Mouse (Mus musculus) erythroblast, adult 5-6 weeks (primary cell): Measurements from ENCODE around the gene Gja10. TPM values are rescaled to one million over a fixed set of nuclear protein-coding genes. Genes with fewer than 3 reads are reported as not detected.

Experiments used
- ATAC-seq: replicated peaks from 2 replicates; pipeline ENCODE4 v1.8.0; 2016; ENCODE audit warnings: moderate number of reproducible peaks, mild to moderate bottlenecking, moderate TSS enrichment, inconsistent platforms; ENCODE audit not compliant: poor library complexity, low FRiP score, severe bottlenecking
- total RNA-seq, 2 experiments: library from RNA; stranded (forward) in 1 of 2; stranded (reverse) in 1 of 2; fragments of 150-400 nt in 1 of 2; fragments of 200-764, 138-1000 nt in 1 of 2; gene quantifications; 2 replicates each; pipeline versions ENCODE4 v1.2.3 to v1.2.4; 2015 to 2017; ENCODE audit warnings: low replicate concordance in 2 of 2

The Gja10 gene
- total RNA-seq (2015; ENCODE audit: low replicate concordance) (2.1 TPM in 1 of 2 replicates, not detected in the other), total RNA-seq (2017; ENCODE audit: low replicate concordance) (not detected in 2 replicates)

DNA sequence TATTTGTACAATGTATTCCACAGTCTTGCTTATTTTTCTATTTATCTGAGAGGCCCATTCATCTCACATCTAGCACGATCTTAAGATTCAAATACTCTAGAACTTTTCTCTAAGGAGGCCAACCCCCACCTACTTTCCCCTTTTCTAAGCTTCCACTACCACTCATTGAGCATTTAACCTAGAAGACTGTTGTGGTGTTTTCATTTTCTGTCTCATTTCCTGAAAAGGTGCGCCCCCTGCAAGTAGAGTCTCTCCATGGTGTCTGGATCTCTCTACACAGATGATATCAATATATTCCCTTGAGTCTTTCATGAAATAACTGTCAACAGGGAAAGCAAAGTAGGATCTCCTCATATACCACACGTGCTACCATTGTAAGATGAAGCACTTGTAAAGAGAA, at the start of gene Gja10:
Gene Gja10, minus strand, starts transcription at position 101 of the 400 bp plus-strand sequence.
- no peak for ATAC-seq

DNA sequence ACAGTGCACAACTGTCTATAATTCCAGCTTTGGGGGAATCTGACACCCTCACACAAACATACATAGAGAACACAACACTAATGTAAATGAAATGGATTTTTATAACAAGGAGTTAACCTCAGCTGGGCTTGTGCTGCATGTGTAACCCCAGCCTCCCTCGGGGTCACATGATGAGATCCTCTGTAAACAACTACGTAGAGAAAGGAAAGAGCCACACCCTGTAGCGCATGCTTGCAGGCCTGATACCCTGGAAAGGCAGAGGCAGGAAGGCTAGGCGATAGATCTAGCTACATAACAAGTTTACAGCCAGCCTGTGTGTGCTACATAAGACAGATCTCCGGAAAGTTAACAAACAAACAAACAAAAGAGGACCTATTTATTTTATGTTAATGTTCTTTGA, 49.1 kb upstream of the Gja10 start:
- ATAC-seq = peak; percentile 60

DNA sequence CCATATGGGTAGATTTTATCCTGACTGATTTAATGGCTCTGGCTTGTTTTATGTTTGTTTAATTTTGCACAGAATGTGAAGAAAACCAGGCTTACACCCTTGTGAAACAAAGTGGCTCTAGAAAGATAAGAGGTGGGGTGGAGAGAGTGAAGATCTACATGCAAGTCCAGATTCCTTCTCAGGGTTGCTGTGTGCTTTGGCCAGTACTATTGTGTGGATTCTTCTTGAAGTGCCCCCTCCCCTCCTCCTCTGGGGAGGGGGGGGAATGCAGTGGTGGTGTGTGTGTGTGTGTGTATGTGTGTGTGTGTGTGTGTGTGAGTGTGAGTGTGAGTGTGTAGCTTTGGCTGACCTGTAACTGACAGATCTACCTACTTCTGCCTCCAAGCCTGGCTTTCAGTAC, 19.1 kb upstream of the Gja10 start:
- no peak for ATAC-seq

DNA sequence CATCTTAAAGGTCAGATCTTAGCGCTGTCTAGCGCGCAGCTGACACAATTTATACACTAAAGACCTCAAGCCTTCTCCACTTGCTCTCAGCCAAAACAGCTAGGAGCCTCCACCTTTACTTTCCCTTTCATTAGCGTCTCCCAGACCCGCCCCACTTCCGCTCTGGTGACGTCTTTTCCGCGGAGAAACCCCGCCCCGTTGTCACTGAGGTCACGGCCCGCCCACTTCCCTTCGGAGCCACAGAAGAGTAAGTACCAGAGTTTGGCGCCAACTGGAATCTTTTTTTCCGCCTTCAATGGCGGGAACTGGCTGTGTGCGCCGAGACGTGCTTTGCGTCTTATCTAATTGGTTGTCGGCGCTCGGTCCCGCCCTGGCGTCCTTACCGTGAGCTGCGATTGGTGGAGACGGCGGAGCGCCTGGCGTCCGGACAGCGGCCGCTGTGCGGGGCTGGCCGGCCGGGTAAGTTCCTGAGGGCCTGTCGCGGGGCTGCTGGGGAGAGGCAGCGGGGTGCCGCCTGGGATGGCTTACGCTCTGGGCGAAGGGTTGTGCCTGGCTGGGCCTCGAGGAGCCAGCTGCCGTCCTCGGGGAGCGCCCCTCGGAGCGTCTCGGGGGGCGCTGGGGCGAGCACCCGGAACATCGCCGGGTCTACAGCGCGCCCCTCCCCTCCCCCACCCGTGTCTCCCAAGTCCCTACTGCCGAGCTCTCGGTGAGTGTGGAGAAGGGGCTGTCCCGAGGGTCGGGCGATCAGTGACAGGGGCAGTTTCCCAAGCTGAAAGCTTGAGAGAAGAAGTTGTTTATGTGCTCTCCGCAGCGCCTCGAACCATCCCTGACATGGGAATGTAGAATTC, 12.7 kb upstream of the Gja10 start, which contains the start of gene Casp8ap2:
Gene Casp8ap2, plus strand, starts transcription at position 418 of the 848 bp plus-strand sequence.
- peak; percentile 99 for ATAC-seq

DNA sequence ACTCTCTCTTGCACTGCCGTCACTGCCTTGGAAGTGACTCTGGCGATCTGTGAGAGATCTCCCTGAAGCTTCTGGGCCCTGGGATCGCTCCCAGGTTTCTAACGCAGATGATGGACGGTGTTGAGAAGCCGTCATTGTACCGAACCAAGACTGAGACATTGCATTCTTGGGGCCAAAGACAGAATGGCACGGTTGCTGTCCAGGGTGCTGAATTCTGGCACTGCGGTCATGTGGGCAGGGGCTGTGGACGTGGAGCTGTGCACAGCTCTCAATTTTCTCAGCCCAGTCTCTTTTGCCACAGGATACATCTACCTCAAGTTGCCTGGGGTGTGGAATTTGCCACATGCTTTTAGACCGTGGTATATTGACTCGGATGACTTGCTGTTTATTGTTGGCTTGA, 1.4 kb downstream of the Gja10 start:
- no peak for ATAC-seq

DNA sequence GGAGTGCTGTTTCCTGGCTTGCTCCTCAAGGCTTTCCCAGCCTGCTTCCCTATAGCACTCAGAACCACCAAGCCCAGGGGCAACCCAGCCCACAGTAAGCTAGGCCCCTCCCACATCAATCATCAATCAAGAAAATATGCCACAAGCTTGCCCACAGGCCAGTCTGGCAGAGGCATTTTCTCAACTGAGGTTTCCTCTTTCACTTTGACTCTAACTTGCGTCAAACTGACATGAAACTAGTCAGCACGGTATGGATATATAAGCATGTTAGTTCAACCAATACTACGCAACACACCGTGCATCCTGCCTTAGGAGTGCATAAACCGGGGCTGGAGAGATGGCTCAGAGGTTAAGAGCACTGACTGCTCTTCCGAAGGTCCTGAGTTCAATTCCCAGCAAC, 14.3 kb downstream of the Gja10 start:
- no peak for ATAC-seq

DNA sequence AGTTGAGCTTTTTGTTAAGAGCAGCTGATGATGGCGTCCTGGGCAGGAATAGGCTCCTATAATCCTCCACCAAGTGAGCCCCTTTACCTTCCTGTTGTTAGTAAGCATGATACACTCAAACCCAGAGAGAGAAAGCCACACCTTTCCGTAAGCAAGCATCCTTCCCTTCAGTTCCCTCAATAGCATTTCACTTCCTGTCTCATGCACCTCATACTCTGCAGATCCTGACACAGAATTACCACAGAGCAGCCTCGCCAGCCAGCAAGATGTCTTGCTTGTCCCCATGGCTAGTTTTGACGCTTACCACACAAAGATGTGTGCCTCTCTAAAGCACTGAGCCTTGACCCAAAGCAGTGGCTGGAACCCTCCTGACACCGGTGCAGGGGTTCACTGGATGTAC, 15.0 kb downstream of the Gja10 start:
- no peak for ATAC-seq

DNA sequence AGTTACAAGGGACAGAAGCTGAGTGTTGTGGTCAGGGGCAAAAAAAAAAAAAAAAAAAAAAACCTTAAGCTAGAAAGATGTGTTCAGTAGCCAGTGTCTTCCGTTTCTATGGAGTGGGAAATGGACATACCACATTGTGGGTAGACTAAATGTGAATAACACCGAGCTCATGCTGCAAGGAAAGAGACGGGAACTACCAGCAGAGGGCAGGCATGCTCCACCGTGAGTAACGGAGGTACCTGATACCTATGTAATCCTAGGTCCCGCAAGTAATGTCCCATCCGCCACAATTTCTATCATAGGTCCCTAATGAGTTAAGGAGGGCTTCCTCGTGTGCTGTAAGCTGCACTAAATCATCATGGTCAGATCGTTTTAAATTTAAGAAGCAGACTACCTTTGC, 16.0 kb downstream of the Gja10 start:
- peak; percentile 78; the same call in 1 of the 2 replicates for ATAC-seq

DNA sequence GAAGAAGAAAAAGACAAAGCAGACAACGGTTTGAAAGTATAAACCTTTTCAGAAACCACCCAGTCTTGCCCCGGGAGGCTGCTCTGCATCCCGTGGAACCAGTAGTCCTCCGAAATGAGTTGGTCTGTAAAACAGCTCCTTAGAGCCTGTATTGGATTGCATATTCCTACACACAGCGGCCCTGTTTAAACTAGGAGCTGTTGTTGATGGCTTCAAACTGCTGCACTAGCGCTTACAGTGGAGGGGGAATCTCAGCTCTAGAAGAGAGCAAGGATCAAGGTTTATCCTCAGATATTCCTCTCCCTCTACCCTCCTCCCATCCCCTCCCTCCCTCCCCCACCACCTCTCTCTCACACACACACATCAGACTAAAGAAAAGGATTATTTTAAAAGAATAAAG, 18.4 kb downstream of the Gja10 start:
- ATAC-seq = no peak

DNA sequence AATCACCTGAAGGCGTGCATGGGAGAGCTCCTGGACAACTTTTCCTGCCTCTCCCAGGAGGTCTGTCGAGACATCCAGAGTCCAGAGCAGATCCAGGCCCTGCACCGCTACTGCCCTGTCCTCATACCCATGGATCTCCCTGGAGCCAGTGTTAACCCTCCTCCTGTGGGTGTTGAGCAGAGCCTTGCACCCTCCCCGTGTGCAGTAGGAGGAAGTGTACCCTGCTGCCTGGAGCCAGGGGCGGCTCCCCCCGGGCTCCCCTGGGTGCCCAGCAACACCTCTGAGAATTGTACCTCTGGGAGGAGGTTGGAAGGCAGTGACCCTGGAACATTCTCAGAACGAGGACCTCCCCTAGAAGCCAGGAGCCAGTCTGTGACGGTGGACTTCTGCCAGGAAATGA, 22.7 kb downstream of the Gja10 start:
- no peak for ATAC-seq

DNA sequence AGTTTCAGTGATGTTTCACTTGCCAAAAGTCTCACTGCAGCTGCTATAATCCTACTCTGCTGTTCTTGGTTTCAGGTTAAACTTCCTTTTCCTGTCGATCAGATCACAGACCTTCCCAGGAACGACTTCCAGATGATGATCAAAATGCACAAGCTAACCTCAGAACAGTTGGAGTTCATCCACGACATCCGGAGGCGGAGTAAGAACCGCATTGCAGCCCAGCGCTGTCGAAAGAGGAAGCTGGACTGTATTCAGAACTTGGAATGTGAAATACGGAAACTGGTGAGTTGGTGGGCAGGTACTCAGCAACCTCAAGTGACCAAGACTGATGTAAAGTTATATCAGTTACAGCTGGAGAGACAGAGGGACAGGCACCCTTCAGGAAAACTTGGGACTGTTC, 27.4 kb downstream of the Gja10 start:
- ATAC-seq = no peak

DNA sequence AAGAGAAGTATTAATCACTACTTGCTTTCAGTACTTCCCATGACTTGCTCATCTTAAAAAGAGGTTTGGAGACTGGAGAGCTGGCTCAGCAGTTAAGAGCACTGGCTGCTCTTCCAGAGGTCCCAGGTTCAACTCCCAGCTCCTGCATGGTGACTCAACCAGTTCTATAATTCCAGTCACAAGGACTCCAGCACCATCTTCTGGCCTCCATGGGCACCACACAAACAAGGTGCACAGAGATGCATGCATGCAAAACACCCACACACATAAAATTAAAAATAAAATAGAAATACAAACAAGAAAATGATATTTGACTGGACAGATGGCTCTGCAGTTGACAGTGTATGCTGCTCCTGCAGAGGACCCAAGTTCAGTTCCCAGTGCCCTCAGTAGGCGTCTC, 28.0 kb downstream of the Gja10 start:
- ATAC-seq = no peak

DNA sequence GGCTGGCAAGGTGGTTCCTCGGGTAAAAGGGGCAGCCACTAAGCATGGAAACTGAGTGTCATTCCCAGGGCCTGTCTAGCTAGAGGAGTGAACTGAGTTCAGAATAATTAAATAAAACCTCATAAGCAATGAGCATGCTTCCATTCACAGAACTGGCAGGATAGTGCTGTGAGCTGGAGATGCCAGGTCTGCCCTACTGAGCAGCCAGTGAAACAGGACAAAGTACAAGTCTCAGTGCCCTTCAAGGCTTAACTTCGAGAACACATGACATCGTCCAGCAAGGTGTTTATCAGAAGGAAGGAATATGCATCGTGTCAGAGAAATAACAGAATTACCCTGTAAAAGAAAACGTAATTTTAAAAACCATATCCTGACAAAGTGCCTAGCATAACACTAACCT, 29.0 kb downstream of the Gja10 start:
- no peak for ATAC-seq

DNA sequence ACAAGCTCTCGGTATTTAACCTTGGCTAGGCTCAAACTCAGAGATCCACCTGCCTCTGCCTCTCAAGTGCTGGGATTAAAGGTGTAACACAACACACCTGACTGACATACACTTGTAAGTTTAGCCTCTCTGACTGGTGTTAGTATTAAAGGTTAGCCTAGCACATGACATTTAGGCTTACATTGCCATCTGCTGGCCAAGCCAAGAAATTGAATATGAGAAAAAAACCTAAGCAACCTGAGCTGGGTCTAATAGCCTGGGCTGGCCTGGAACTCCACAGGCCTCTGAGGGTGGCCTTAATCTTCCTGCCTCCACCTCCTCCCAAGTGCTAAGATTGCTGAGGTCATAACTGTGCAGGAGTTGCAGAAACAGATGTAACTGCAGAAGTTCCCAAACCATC, 30.4 kb downstream of the Gja10 start:
- ATAC-seq = no peak

DNA sequence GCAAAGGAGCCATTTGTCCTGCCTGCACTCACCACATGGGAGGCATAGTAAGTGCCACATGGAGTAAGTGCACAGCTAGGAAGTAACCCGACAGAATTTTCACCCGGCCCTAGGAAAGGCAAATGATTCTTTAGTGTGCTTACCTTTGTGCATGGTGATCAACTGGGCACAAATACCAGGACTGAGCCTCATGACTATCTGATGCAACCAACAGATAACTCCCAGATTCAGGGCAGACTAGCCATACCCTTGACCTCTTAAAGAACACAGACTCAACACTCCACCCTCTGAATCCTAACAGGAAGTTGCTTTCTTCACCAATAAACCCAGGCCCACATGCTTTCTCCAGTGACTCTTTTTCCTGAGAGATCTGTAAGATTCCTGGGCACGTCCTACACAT, 31.1 kb downstream of the Gja10 start:
- no peak for ATAC-seq

DNA sequence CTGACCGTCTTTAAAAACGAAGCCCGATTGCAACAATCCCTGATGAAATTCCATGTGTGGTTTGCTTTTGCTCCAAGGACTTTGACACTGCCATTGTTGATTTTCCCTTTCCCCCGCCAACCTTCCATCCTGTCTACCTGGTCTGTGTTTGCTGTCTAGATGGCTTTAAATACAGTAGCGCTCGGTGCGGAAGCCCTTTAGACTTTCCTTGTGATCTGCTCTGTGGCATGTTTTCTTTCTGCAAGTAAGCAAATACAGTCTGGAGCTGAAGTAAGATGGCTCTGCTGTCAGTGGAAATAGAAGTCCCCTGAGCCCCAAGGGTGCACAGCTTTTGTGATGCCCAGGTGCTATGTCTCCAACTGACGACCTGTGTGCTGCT, 31.6 kb downstream of the Gja10 start:
- ATAC-seq = no peak

DNA sequence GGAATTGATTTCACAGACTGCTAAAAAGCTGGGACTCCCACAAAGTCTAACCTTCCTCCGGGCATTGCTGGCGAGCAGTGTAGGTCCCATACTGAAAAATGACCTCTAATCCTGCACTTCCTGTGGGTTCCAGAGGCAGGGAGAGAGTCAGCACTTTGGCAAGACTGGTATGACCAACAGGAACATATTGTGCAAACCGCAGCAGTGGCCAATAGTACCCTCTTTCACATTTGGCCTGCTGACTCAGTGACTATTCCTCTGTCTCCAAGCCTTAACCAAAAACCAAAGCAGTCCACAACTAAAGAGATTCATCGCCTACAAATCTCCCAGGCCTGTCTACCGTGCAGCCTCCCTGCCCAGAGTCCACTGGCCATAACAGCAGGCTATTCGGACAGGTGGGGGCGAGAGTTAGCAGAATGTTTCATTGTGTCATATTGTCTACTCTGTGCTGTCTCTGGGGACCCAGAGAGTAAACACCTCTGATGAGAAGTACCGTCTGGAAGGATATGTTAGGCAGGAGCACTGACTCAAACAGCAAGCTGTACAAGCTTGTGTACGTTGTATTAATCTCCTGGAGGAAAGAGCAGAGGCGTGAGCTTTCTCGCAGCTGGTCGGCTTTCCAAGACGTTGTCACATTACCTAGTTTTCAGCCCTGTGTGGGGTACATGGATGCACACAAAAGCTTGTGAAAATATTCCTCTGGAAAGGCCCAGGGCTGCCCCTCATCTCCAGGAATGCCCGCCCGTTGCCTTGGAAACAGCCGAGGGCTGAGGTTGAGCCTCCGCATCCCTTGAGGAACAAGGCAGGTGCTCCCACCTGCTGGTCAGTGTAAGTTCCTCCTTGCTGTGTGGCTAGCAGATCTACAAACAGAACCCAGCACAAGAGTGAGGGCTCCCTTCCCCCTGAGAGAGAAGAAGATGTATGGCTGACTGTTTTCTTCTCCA, 32.3 kb downstream of the Gja10 start:
- ATAC-seq = no peak

DNA sequence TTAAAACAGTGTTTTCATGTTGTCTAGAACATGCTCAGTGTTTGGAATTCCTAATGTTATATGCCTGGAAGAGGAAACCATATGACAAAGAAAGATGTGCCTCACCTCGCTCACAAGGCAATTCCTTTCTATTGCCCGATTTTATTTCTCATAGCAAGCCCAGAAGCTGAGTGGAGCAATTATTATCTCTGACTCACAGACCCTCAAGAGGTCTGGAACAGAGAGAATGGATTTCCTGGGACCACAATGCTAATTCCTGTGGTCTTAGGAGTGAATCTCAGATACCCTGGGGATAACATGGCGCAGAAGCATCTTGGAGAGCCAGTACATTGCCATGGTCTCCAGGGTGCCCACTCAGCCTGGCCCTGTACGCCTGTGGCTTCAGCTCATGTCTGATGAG, 33.5 kb downstream of the Gja10 start:
- ATAC-seq = no peak

DNA sequence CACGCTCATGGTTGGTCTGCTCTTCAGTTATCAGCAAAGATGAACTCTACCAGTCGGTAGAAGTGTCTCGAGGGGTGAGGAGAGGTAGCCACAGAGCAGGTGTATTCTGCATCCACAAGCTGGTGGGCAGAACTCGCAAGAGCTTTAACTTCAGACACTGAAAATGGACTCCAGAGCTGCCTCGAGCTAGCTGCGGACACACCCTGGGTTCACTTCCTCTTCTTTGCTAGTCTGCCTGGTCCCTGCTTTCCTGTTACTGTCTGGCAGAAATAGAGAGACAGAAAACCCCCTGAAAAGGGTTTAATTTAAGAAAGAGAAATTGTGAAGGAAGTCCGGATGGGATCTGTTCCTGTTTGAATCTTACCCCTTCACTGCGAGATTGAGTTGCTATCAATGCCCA, 37.6 kb downstream of the Gja10 start:
- ATAC-seq = no peak

DNA sequence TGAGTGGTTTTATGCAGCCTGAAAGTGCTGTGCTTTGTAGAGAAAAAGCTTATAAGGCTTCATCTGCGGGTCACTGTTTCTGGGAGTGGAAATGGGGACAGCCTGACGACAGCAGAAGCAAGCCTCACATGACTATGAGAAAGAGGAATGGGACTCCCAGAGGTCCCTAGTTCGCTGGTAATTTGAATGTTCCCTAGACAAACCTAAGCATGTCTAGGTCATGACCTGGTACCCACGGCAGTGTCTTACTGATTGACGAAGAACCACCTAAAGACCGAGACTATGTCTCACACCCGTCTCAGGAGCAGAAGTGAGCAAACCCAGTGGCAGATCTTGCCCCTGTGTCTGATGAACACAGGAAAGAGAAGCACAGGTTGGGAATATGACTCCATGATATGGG, 38.1 kb downstream of the Gja10 start:
- no peak for ATAC-seq
